Mouse (Mus musculus) embryonic facial prominence, embryonic 11.5 days (tissue): ENCODE measurements around the gene Zbp1. TPM values are rescaled to one million over a fixed set of nuclear protein-coding genes. Genes with fewer than 3 reads are reported as not detected.

Experiments
- ATAC-seq: fragments of 200-750 bp; cut with Nextera tagmentation; replicated peaks from 2 replicates; pipeline ENCODE4 v1.8.0; 2017; ENCODE audit warnings: low read depth; ENCODE audit not compliant: insufficient number of reproducible peaks, low FRiP score, low TSS enrichment
- DNase-seq: peaks from one replicate; pipeline ENCODE4 v3.0.0-alpha.2; 2015; ENCODE audit warnings: low spot score
- H3K27ac ChIP-seq: fragments of 300-500 bp; sonication (generic); replicated peaks from 2 replicates; pipeline ENCODE4 v1.5.1; 2014; ENCODE audit warnings: mild to moderate bottlenecking, low read depth, low read length, control low read depth
- H3K27me3 ChIP-seq: fragments of 300-500 bp; sonication (generic); 2 replicates; pipeline ENCODE4 v1.6.1; 2014; ENCODE audit warnings: mild to moderate bottlenecking, low read length, moderate library complexity, mixed read lengths; ENCODE audit not compliant: control insufficient read depth, insufficient read depth
- H3K36me3 ChIP-seq: fragments of 300-500 bp; sonication (generic); replicated peaks from 2 replicates; pipeline ENCODE4 v1.6.1; 2014; ENCODE audit warnings: low read depth, mild to moderate bottlenecking, low read length, moderate library complexity, mixed read lengths; ENCODE audit not compliant: control insufficient read depth, insufficient read depth
- H3K4me1 ChIP-seq: fragments of 300-500 bp; sonication (generic); 2 replicates; pipeline ENCODE4 v1.6.1; 2014; ENCODE audit warnings: low read length, mixed read lengths; ENCODE audit not compliant: control insufficient read depth, insufficient read depth
- H3K4me2 ChIP-seq: fragments of 300-500 bp; sonication (generic); 2 replicates; pipeline ENCODE4 v1.6.1; 2014; ENCODE audit warnings: low read depth, mild to moderate bottlenecking, control low read depth, low read length, moderate library complexity
- H3K4me3 ChIP-seq: fragments of 300-500 bp; sonication (generic); 2 replicates; pipeline ENCODE4 v1.5.1; 2014; ENCODE audit warnings: low read depth, low read length, control low read depth
- H3K9ac ChIP-seq: fragments of 300-500 bp; sonication (generic); replicated peaks from 2 replicates; pipeline ENCODE4 v1.6.1; 2014; ENCODE audit warnings: mild to moderate bottlenecking, control low read depth, low read length
- H3K9me3 ChIP-seq: fragments of 300-500 bp; sonication (generic); replicated peaks from 2 replicates; pipeline ENCODE4 v1.6.1; 2016; ENCODE audit warnings: mild to moderate bottlenecking, low read length, inconsistent platforms, mixed read lengths; ENCODE audit not compliant: control insufficient read depth
- WGBS: fragments of 180-500 bp; shearing (Covaris S2); extraction: QIAGEN DNeasy Blood & Tissue Kit; methylation state at CpG from one replicate; pipeline ENCODE4 v1.1.7; 2014; 5-methylcytosine and 5-hydroxymethylcytosine counted together
- polyA plus RNA-seq: library from polyadenylated mRNA; unstranded; fragments of >200 nt; fragmentation: Nextera tagmentation; extraction: Ambion mirVana; gene quantifications from 2 replicates; pipeline ENCODE4 v1.2.1, GENCODE M21; 2014

The Zbp1 gene
- polyA plus RNA-seq, 1 experiment from 2014 or later = not detected

DNA sequence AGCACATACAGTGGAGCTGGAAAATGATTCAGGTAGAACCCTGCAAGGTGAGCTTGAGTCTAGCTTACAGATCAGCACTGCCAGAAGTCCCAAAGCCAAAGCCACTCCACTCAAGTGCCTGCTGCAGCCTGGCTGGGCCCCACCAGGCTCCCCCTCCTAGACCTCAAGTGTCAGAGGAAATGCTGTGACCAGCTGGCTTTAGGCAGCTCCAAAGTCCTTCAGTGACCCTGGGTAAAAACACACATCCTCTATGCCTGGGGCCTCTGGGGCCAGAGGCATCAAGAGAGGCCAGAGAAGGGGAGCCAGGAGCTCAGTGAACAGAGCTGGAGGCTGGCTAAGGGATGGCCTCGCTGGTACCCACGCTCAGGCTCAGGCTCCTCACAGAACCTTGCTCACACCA is 31.7 kb upstream of the Zbp1 start:
- Histone ChIP-seq H3K36me3 (no peaks in the 10 kb centered on the region), H3K4me2 (no peak overlapping the region), H3K9ac (no peak overlapping the region), H3K4me3 (no peak overlapping the region), H3K4me1 (peaks cover 34% of the 10 kb centered on the region), H3K27ac (no peak overlapping the region), H3K9me3 (no peaks in the 10 kb centered on the region), H3K27me3 (no peaks in the 10 kb centered on the region)
- 29% methylated on average over 2 of the region's 2 CpGs for WGBS
- ATAC-seq (no peak), DNase-seq (no peak)

DNA sequence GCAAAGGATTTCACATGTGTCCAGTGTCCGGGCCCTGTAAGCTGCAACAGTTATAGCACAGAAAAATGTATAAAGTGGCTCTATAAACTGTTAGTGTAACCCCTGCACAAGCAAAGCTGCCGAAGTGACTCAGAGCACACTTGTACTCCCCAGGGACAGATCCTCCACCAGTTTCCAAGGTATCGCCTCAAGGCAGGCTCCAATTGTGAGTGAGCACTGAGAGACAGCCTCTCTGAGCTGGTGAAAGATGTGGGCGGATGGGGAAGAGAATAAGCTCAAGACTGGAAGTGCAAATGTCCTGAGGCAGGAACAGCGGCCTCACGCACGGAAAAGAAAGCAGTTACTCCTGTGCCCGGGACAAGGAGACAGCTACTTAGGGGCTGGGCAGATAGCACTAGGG is 31.2 kb upstream of the Zbp1 start:
- Histone ChIP-seq H3K4me3 (no peak overlapping the region), H3K27me3 (no peaks in the 10 kb centered on the region), H3K27ac (no peak overlapping the region), H3K4me1 (peaks cover 30% of the 10 kb centered on the region), H3K4me2 (no peak overlapping the region), H3K9me3 (no peaks in the 10 kb centered on the region), H3K36me3 (no peaks in the 10 kb centered on the region), H3K9ac (no peak overlapping the region)
- DNase-seq = no peak
- no peak for ATAC-seq
- 71% methylated on average over 8 of the region's 8 CpGs for WGBS

- no peaks in the 10 kb centered on the region for H3K9me3 ChIP-seq
- 66% methylated on average over 3 of the region's 3 CpGs for WGBS
- DNase-seq (no peak), ATAC-seq (no peak)
- H3K27ac ChIP-seq = no peak overlapping the region
- no peak overlapping the region for H3K9ac ChIP-seq
- peaks cover 24% of the 10 kb centered on the region for H3K4me1 ChIP-seq
- no peaks in the 10 kb centered on the region for H3K27me3 ChIP-seq
- H3K4me3 ChIP-seq = no peak overlapping the region
- no peaks in the 10 kb centered on the region for H3K36me3 ChIP-seq
- H3K4me2 ChIP-seq = no peak overlapping the region
Observed at GRCm38 (mm10) chr2:173249386-173249785, 30.7 kb upstream of the Zbp1 start.

GRCm38 (mm10) chr2:173248822-173249221 is 30.1 kb upstream of the Zbp1 start:
- Histone ChIP-seq H3K9ac (no peak overlapping the region), H3K36me3 (no peaks in the 10 kb centered on the region), H3K4me1 (peaks cover 23% of the 10 kb centered on the region), H3K27ac (no peak overlapping the region), H3K9me3 (no peaks in the 10 kb centered on the region), H3K4me3 (no peak overlapping the region), H3K27me3 (no peaks in the 10 kb centered on the region), H3K4me2 (no peak overlapping the region)
- DNase-seq (no peak), ATAC-seq (no peak)
- 69% methylated on average over 7 of the region's 7 CpGs for WGBS

- Histone ChIP-seq H3K4me1 (peaks cover 22% of the 10 kb centered on the region), H3K27me3 (no peaks in the 10 kb centered on the region), H3K9me3 (no peaks in the 10 kb centered on the region), H3K36me3 (no peaks in the 10 kb centered on the region), H3K4me3 (no peak overlapping the region), H3K4me2 (no peak overlapping the region), H3K27ac (no peak overlapping the region), H3K9ac (no peak overlapping the region)
- 52% methylated on average over 2 of the region's 2 CpGs for WGBS
- ATAC-seq (no peak), DNase-seq (no peak)
Observed at GRCm38 (mm10) chr2:173247911-173248310, 29.2 kb upstream of the Zbp1 start.

GRCm38 (mm10) chr2:173247197-173247596 is 28.5 kb upstream of the Zbp1 start:
- H3K27me3 ChIP-seq = no peaks in the 10 kb centered on the region
- H3K4me1 ChIP-seq = peaks cover 23% of the 10 kb centered on the region

DNA sequence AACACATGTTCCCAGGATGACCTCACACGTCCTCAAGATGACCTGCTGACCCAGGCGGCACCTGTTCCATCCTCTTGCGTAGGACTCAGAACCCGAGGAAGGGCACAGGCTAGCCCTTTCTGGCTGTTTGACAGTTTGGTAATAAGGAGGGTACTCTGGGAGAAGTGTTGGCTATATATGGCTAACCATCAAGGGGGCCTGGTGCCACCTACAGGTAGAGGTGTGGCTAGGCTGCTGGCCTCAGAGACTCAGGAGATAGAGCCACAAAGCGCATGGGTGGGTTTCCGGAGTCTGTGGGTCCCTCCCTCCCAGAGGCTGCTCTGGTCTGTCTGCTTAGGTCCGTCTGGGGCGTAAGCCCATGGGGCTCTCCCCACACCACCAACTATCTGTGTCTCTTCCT is 28.0 kb upstream of the Zbp1 start:
- 64% methylated on average over 8 of the region's 8 CpGs for WGBS
- H3K9me3 ChIP-seq = no peaks in the 10 kb centered on the region
- no peak overlapping the region for H3K9ac ChIP-seq
- DNase-seq = no peak
- peaks cover 23% of the 10 kb centered on the region for H3K4me1 ChIP-seq
- no peak for ATAC-seq
- H3K36me3 ChIP-seq = no peaks in the 10 kb centered on the region
- no peak overlapping the region for H3K4me2 ChIP-seq
- no peaks in the 10 kb centered on the region for H3K27me3 ChIP-seq
- no peak overlapping the region for H3K4me3 ChIP-seq
- H3K27ac ChIP-seq = no peak overlapping the region

More at GRCm38 (mm10) chr2:173247197-173247596, 28.5 kb upstream of the Zbp1 start:
- no peak overlapping the region for H3K4me2 ChIP-seq
- H3K9ac ChIP-seq = no peak overlapping the region
- no peaks in the 10 kb centered on the region for H3K9me3 ChIP-seq
- WGBS = 13% methylated on average over 2 of the region's 2 CpGs
- H3K4me3 ChIP-seq = no peak overlapping the region
- DNase-seq = no peak
- H3K27ac ChIP-seq = no peak overlapping the region
- no peaks in the 10 kb centered on the region for H3K36me3 ChIP-seq
- no peak for ATAC-seq

- H3K36me3 ChIP-seq = no peaks in the 10 kb centered on the region
- ATAC-seq = no peak
- 85% methylated on average over 20 of the region's 20 CpGs for WGBS
- no peaks in the 10 kb centered on the region for H3K9me3 ChIP-seq
- no peaks in the 10 kb centered on the region for H3K27me3 ChIP-seq
- no peak for DNase-seq
- peaks cover 18% of the 10 kb centered on the region for H3K4me1 ChIP-seq
- H3K4me3 ChIP-seq = no peak overlapping the region
- H3K4me2 ChIP-seq = no peak overlapping the region
- no peak overlapping the region for H3K9ac ChIP-seq
- no peak overlapping the region for H3K27ac ChIP-seq
Observed at GRCm38 (mm10) chr2:173245258-173245657, 26.5 kb upstream of the Zbp1 start.
